Mouse (Mus musculus) heart, embryonic 15.5 days (tissue): ENCODE measurements around the gene Dcaf1. TPM values are rescaled to one million over a fixed set of nuclear protein-coding genes. Genes with fewer than 3 reads are reported as not detected.

ENCODE experiments used
- ATAC-seq: fragments of 200-750 bp; cut with Nextera tagmentation; replicated peaks from 2 replicates; pipeline ENCODE4 v1.8.0; 2017; ENCODE audit warnings: low read depth, moderate TSS enrichment; ENCODE audit not compliant: insufficient number of reproducible peaks, insufficient read depth, low FRiP score
- H3K27ac ChIP-seq: fragments of 300-500 bp; sonication (generic); 2 replicates; pipeline ENCODE4 v1.5.1; 2015; ENCODE audit warnings: mild to moderate bottlenecking, inconsistent platforms
- H3K27me3 ChIP-seq: fragments of 300-500 bp; sonication (generic); 2 replicates; pipeline ENCODE4 v1.6.1; 2015; ENCODE audit warnings: inconsistent platforms
- H3K36me3 ChIP-seq: fragments of 300-500 bp; sonication (generic); 2 replicates; pipeline ENCODE4 v1.6.1; 2015; ENCODE audit warnings: mild to moderate bottlenecking, inconsistent platforms
- H3K4me1 ChIP-seq: fragments of 300-500 bp; sonication (generic); replicated peaks from 2 replicates; pipeline ENCODE4 v1.6.1; 2015; ENCODE audit warnings: inconsistent platforms
- H3K4me2 ChIP-seq: fragments of 300-500 bp; sonication (generic); 2 replicates; pipeline ENCODE4 v1.6.1; 2015; ENCODE audit warnings: inconsistent platforms, mild to moderate bottlenecking, moderate library complexity
- H3K4me3 ChIP-seq: fragments of 300-500 bp; sonication (generic); 2 replicates; pipeline ENCODE4 v1.5.1; 2015; ENCODE audit warnings: mild to moderate bottlenecking, inconsistent platforms
- H3K9ac ChIP-seq: fragments of 300-500 bp; sonication (generic); 2 replicates; pipeline ENCODE4 v1.6.1; 2015; ENCODE audit warnings: mild to moderate bottlenecking, inconsistent platforms
- H3K9me3 ChIP-seq: fragments of 300-500 bp; sonication (generic); replicated peaks from 2 replicates; pipeline ENCODE4 v1.6.1; 2016; ENCODE audit warnings: inconsistent platforms
- WGBS: fragments of 180-500 bp; shearing (Covaris S2); methylation state at CpG from one replicate; pipeline ENCODE4 v1.1.7; 2015; ENCODE audit warnings: mixed read lengths; 5-methylcytosine and 5-hydroxymethylcytosine counted together
- polyA plus RNA-seq: library from polyadenylated mRNA; unstranded; fragments of >200 nt; fragmentation: Nextera tagmentation; extraction: Ambion mirVana; gene quantifications from 2 replicates; pipeline ENCODE4 v1.2.1, GENCODE M21; 2015

The Dcaf1 gene
- 14.1 and 18.1 TPM in 2 replicates for polyA plus RNA-seq

- Histone ChIP-seq H3K27ac (peak within 1 kb of the TSS; percentile 95), H3K27me3 (no peaks in the 10 kb centered on the region), H3K36me3 (no peaks in the 10 kb centered on the region), H3K4me3 (peak within 1 kb of the TSS; percentile 100), H3K9ac (peak within 1 kb of the TSS; percentile 96), H3K4me2 (peak within 1 kb of the TSS; percentile 67), H3K4me1 (0 out of 2 replicates have a peak, but pooled peaks cover 6% of the 10 kb centered on the region), H3K9me3 (no peaks in the 10 kb centered on the region)
- ATAC-seq = peak; percentile 96
- under 1% methylated on average over 65 of the region's 71 CpGs for WGBS
These were observed at the start of gene Dcaf1 for GRCm38 (mm10) chr9:106821618-106822380. Gene Dcaf1 (plus strand): TSS chr9:106821874.

- Histone ChIP-seq H3K27ac (no peak overlapping the region), H3K4me3 (no peak overlapping the region), H3K36me3 (no peaks in the 10 kb centered on the region), H3K9ac (no peak overlapping the region), H3K9me3 (no peaks in the 10 kb centered on the region), H3K27me3 (no peaks in the 10 kb centered on the region), H3K4me2 (no peak overlapping the region), H3K4me1 (no peaks in the 10 kb centered on the region; the same call in none of the 2 replicates)
- 62% methylated on average over 1 of the region's 1 CpGs for WGBS
- no peak for ATAC-seq
These were observed 45.6 kb upstream of the Dcaf1 start for GRCm38 (mm10) chr9:106776116-106776515.

GRCm38 (mm10) chr9:106777423-106777822 is 44.3 kb upstream of the Dcaf1 start:
- Histone ChIP-seq H3K4me2 (no peak overlapping the region), H3K4me1 (no peaks in the 10 kb centered on the region; the same call in none of the 2 replicates), H3K9ac (no peak overlapping the region), H3K27ac (no peak overlapping the region), H3K27me3 (no peaks in the 10 kb centered on the region), H3K4me3 (no peak overlapping the region), H3K36me3 (no peaks in the 10 kb centered on the region), H3K9me3 (no peaks in the 10 kb centered on the region)
- 75% methylated on average over 3 of the region's 3 CpGs for WGBS
- no peak for ATAC-seq

GRCm38 (mm10) chr9:106778319-106778718 is 43.4 kb upstream of the Dcaf1 start:
- WGBS = 78% methylated on average over 4 of the region's 4 CpGs
- Histone ChIP-seq H3K9ac (no peak overlapping the region), H3K27me3 (no peaks in the 10 kb centered on the region), H3K36me3 (no peaks in the 10 kb centered on the region), H3K4me2 (no peak overlapping the region), H3K9me3 (no peaks in the 10 kb centered on the region), H3K4me1 (no peaks in the 10 kb centered on the region; the same call in none of the 2 replicates), H3K4me3 (no peak overlapping the region), H3K27ac (no peak overlapping the region)
- ATAC-seq = no peak

GRCm38 (mm10) chr9:106780086-106780485 is 41.6 kb upstream of the Dcaf1 start:
- no peak for ATAC-seq
- WGBS = 84% methylated on average over 3 of the region's 3 CpGs

GRCm38 (mm10) chr9:106783554-106783953 is 38.1 kb upstream of the Dcaf1 start:
- 96% methylated on average over 2 of the region's 2 CpGs for WGBS
- no peak overlapping the region for H3K9ac ChIP-seq
- H3K36me3 ChIP-seq = no peaks in the 10 kb centered on the region
- no peak overlapping the region for H3K27ac ChIP-seq
- H3K4me1 ChIP-seq = peaks cover 9% of the 10 kb centered on the region
- H3K9me3 ChIP-seq = no peaks in the 10 kb centered on the region
- H3K4me3 ChIP-seq = no peak overlapping the region
- H3K27me3 ChIP-seq = no peaks in the 10 kb centered on the region
- H3K4me2 ChIP-seq = no peak overlapping the region
- ATAC-seq = no peak

More at GRCm38 (mm10) chr9:106780086-106780485, 41.6 kb upstream of the Dcaf1 start:
- Histone ChIP-seq H3K9ac (no peak overlapping the region), H3K4me3 (no peak overlapping the region), H3K36me3 (no peaks in the 10 kb centered on the region), H3K4me1 (no peaks in the 10 kb centered on the region; the same call in none of the 2 replicates), H3K27me3 (no peaks in the 10 kb centered on the region), H3K4me2 (no peak overlapping the region), H3K9me3 (no peaks in the 10 kb centered on the region), H3K27ac (no peak overlapping the region)

GRCm38 (mm10) chr9:106785206-106785605 is 36.5 kb upstream of the Dcaf1 start:
- H3K36me3 ChIP-seq = no peaks in the 10 kb centered on the region
- peaks cover 15% of the 10 kb centered on the region for H3K4me1 ChIP-seq
- no peak overlapping the region for H3K9ac ChIP-seq
- no peak overlapping the region for H3K27ac ChIP-seq
- H3K9me3 ChIP-seq = no peaks in the 10 kb centered on the region
- no peak overlapping the region for H3K4me2 ChIP-seq
- 72% methylated on average over 3 of the region's 3 CpGs for WGBS
- H3K4me3 ChIP-seq = no peak overlapping the region
- no peak for ATAC-seq
- no peaks in the 10 kb centered on the region for H3K27me3 ChIP-seq

- Histone ChIP-seq H3K4me3 (peak overlapping the region; percentile 85), H3K4me2 (peak overlapping the region; percentile 84), H3K36me3 (no peaks in the 10 kb centered on the region), H3K9me3 (no peaks in the 10 kb centered on the region), H3K27ac (peak overlapping the region; percentile 93), H3K27me3 (no peaks in the 10 kb centered on the region), H3K9ac (peak overlapping the region; percentile 99), H3K4me1 (peaks cover 15% of the 10 kb centered on the region)
- WGBS = 6% methylated on average over 23 of the region's 23 CpGs
- ATAC-seq = no peak
These were observed 33.5 kb upstream of the Dcaf1 start for GRCm38 (mm10) chr9:106787979-106788811.

GRCm38 (mm10) chr9:106788812-106789321 is 32.8 kb upstream of the Dcaf1 start, which contains the start of gene Rad54l2:
Gene Rad54l2 (minus strand): TSS chr9:106789194.
- H3K4me3 ChIP-seq = peak within 1 kb of the TSS; percentile 85
- H3K9ac ChIP-seq = peak within 1 kb of the TSS; percentile 99
- H3K36me3 ChIP-seq = no peaks in the 10 kb centered on the region
- under 1% methylated on average over 49 of the region's 49 CpGs for WGBS
- peak within 1 kb of the TSS; percentile 93 for H3K27ac ChIP-seq
- peak within 1 kb of the TSS; percentile 84 for H3K4me2 ChIP-seq
- H3K9me3 ChIP-seq = no peaks in the 10 kb centered on the region
- H3K4me1 ChIP-seq = peaks cover 15% of the 10 kb centered on the region
- peak; percentile 87 for ATAC-seq
- H3K27me3 ChIP-seq = no peaks in the 10 kb centered on the region

- Histone ChIP-seq H3K36me3 (no peaks in the 10 kb centered on the region), H3K9me3 (no peaks in the 10 kb centered on the region), H3K27ac (peak overlapping the region; percentile 93), H3K4me3 (peak overlapping the region; percentile 85), H3K4me2 (peak overlapping the region; percentile 84), H3K9ac (peak overlapping the region; percentile 99), H3K4me1 (peaks cover 15% of the 10 kb centered on the region), H3K27me3 (no peaks in the 10 kb centered on the region)
- no peak for ATAC-seq
- 10% methylated on average over 10 of the region's 10 CpGs for WGBS
These were observed 32.3 kb upstream of the Dcaf1 start for GRCm38 (mm10) chr9:106789363-106789762.

- Histone ChIP-seq H3K27ac (no peak overlapping the region), H3K4me1 (peaks cover 12% of the 10 kb centered on the region), H3K27me3 (no peaks in the 10 kb centered on the region), H3K9me3 (no peaks in the 10 kb centered on the region), H3K4me2 (no peak overlapping the region), H3K9ac (no peak overlapping the region), H3K36me3 (no peaks in the 10 kb centered on the region), H3K4me3 (no peak overlapping the region)
- 59% methylated on average over 6 of the region's 6 CpGs for WGBS
- ATAC-seq = no peak
These were observed 30.8 kb upstream of the Dcaf1 start for GRCm38 (mm10) chr9:106790831-106791230.
